Mouse (Mus musculus): Measurements from ENCODE around the gene Ccdc162. TPM values are rescaled to one million over a fixed set of nuclear protein-coding genes. Genes with fewer than 3 reads are reported as not detected.

Gene Ccdc162
- total and polyA plus RNA-seq, 2 experiments from 2014 or later, result 1.2 to 3.2 TPM

GRCm38 (mm10) chr10:41751867-41752480 is 35.5 kb upstream of the Ccdc162 start:
- DNase-seq (no peak), ATAC-seq (no peak)
- Histone ChIP-seq H3K9ac (no peak overlapping the region), H3K27ac (ENCODE audit: low read depth, low read length) (no peak overlapping the region), H3K4me1 (ENCODE audit: insufficient read depth) (no peaks in the 10 kb centered on the region), H3K27me3 (ENCODE audit: insufficient read depth, low read length) (no peaks in the 10 kb centered on the region), H3K4me2 (ENCODE audit: low read depth) (no peak overlapping the region), H3K36me3 (ENCODE audit: insufficient read depth) (no peaks in the 10 kb centered on the region), H3K4me3 (ENCODE audit: low read depth, low read length) (no peak overlapping the region), H3K9me3 (ENCODE audit: low read length) (no peaks in the 10 kb centered on the region)
- TF ChIP-seq CTCF (IDR thresholded peaks at IDR 0.05; ENCODE audit: low read depth), result no peak
- WGBS, result 86% methylated on average over 14 of the region's 14 CpGs

- ATAC-seq, result no peak
- 70% methylated on average over 3 of the region's 3 CpGs for WGBS
- no peak for TF ChIP-seq CTCF (IDR thresholded peaks at IDR 0.05; ENCODE audit: low read depth)
Observed at GRCm38 (mm10) chr10:41749306-41749705, 32.9 kb upstream of the Ccdc162 start.

GRCm38 (mm10) chr10:41746554-41746953 is 30.1 kb upstream of the Ccdc162 start:
- Histone ChIP-seq H3K4me2 (ENCODE audit: low read depth) (no peak overlapping the region), H3K9me3 (ENCODE audit: low read length) (no peaks in the 10 kb centered on the region), H3K27ac (ENCODE audit: low read depth, low read length) (no peak overlapping the region), H3K27me3 (ENCODE audit: insufficient read depth, low read length) (no peaks in the 10 kb centered on the region), H3K4me3 (ENCODE audit: low read depth, low read length) (no peak overlapping the region), H3K9ac (no peak overlapping the region), H3K4me1 (ENCODE audit: insufficient read depth) (peaks cover 7% of the 10 kb centered on the region), H3K36me3 (ENCODE audit: insufficient read depth) (no peaks in the 10 kb centered on the region)
- peak; percentile 68 for ATAC-seq
- TF ChIP-seq CTCF (IDR thresholded peaks at IDR 0.05; ENCODE audit: low read depth), result no peak
- peak; percentile 74 for DNase-seq
- 57% methylated on average over 5 of the region's 5 CpGs for WGBS

More at GRCm38 (mm10) chr10:41749306-41749705, 32.9 kb upstream of the Ccdc162 start:
- Histone ChIP-seq H3K9me3 (ENCODE audit: low read length) (no peaks in the 10 kb centered on the region), H3K4me2 (ENCODE audit: low read depth) (no peak overlapping the region), H3K4me3 (ENCODE audit: low read depth, low read length) (no peak overlapping the region), H3K27me3 (ENCODE audit: insufficient read depth, low read length) (no peaks in the 10 kb centered on the region), H3K4me1 (ENCODE audit: insufficient read depth) (peaks cover 7% of the 10 kb centered on the region), H3K27ac (ENCODE audit: low read depth, low read length) (no peak overlapping the region), H3K9ac (no peak overlapping the region), H3K36me3 (ENCODE audit: insufficient read depth) (no peaks in the 10 kb centered on the region)
- no peak for DNase-seq

- TF ChIP-seq CTCF (IDR thresholded peaks at IDR 0.05; ENCODE audit: low read depth), result no peak
- H3K27ac ChIP-seq (ENCODE audit: low read depth, low read length), result no peak overlapping the region
- no peak overlapping the region for H3K4me3 ChIP-seq (ENCODE audit: low read depth, low read length)
- no peak for ATAC-seq
- no peaks in the 10 kb centered on the region for H3K36me3 ChIP-seq (ENCODE audit: insufficient read depth)
- WGBS, result 83% methylated on average over 4 of the region's 4 CpGs
- peaks cover 7% of the 10 kb centered on the region for H3K4me1 ChIP-seq (ENCODE audit: insufficient read depth)
- no peaks in the 10 kb centered on the region for H3K27me3 ChIP-seq (ENCODE audit: insufficient read depth, low read length)
- H3K9me3 ChIP-seq (ENCODE audit: low read length), result no peaks in the 10 kb centered on the region
- H3K4me2 ChIP-seq (ENCODE audit: low read depth), result no peak overlapping the region
- H3K9ac ChIP-seq, result no peak overlapping the region
- DNase-seq, result no peak
Observed at GRCm38 (mm10) chr10:41744006-41744405, 27.6 kb upstream of the Ccdc162 start.

GRCm38 (mm10) chr10:41740221-41740620 is 23.8 kb upstream of the Ccdc162 start:
- ATAC-seq, result no peak
- DNase-seq, result no peak
- H3K4me1 ChIP-seq (ENCODE audit: insufficient read depth), result no peaks in the 10 kb centered on the region
- no peak overlapping the region for H3K4me2 ChIP-seq (ENCODE audit: low read depth)
- no peaks in the 10 kb centered on the region for H3K9me3 ChIP-seq (ENCODE audit: low read length)
- 91% methylated on average over 2 of the region's 2 CpGs for WGBS
- TF ChIP-seq CTCF (IDR thresholded peaks at IDR 0.05; ENCODE audit: low read depth), result no peak
- no peak overlapping the region for H3K27ac ChIP-seq (ENCODE audit: low read depth, low read length)
- no peak overlapping the region for H3K9ac ChIP-seq
- H3K36me3 ChIP-seq (ENCODE audit: insufficient read depth), result peaks cover 2% of the 10 kb centered on the region; the same call in 1 of the 2 replicates
- no peak overlapping the region for H3K4me3 ChIP-seq (ENCODE audit: low read depth, low read length)
- H3K27me3 ChIP-seq (ENCODE audit: insufficient read depth, low read length), result no peaks in the 10 kb centered on the region

GRCm38 (mm10) chr10:41737245-41737644 is 20.8 kb upstream of the Ccdc162 start:
- Histone ChIP-seq H3K9me3 (ENCODE audit: low read length) (no peaks in the 10 kb centered on the region), H3K27ac (ENCODE audit: low read depth, low read length) (no peak overlapping the region), H3K27me3 (ENCODE audit: insufficient read depth, low read length) (no peaks in the 10 kb centered on the region), H3K4me1 (ENCODE audit: insufficient read depth) (no peaks in the 10 kb centered on the region), H3K36me3 (ENCODE audit: insufficient read depth) (peaks cover 2% of the 10 kb centered on the region; the same call in 1 of the 2 replicates), H3K9ac (no peak overlapping the region), H3K4me3 (ENCODE audit: low read depth, low read length) (no peak overlapping the region), H3K4me2 (ENCODE audit: low read depth) (no peak overlapping the region)
- ATAC-seq (no peak), DNase-seq (no peak)
- no peak for TF ChIP-seq CTCF (IDR thresholded peaks at IDR 0.05; ENCODE audit: low read depth)
- WGBS, result 95% methylated on average over 16 of the region's 16 CpGs

- H3K4me2 ChIP-seq (ENCODE audit: low read depth), result no peak overlapping the region
- H3K9ac ChIP-seq, result no peak overlapping the region
- TF ChIP-seq CTCF (IDR thresholded peaks at IDR 0.05; ENCODE audit: low read depth), result no peak
- no peaks in the 10 kb centered on the region for H3K4me1 ChIP-seq (ENCODE audit: insufficient read depth)
- no peaks in the 10 kb centered on the region for H3K27me3 ChIP-seq (ENCODE audit: insufficient read depth, low read length)
- H3K4me3 ChIP-seq (ENCODE audit: low read depth, low read length), result no peak overlapping the region
- peaks cover 7% of the 10 kb centered on the region; the same call in 1 of the 2 replicates for H3K36me3 ChIP-seq (ENCODE audit: insufficient read depth)
- ATAC-seq (no peak), DNase-seq (no peak)
- WGBS, result 55% methylated on average over 6 of the region's 6 CpGs
- H3K9me3 ChIP-seq (ENCODE audit: low read length), result no peaks in the 10 kb centered on the region
- no peak overlapping the region; the same call in 1 of the 2 replicates for H3K27ac ChIP-seq (ENCODE audit: low read depth, low read length)
Observed at GRCm38 (mm10) chr10:41735398-41735797, 19.0 kb upstream of the Ccdc162 start.

All from forebrain, postnatal 0 days (tissue).